Mouse (Mus musculus): ENCODE measurements around the gene Olfr65. TPM values are rescaled to one million over a fixed set of nuclear protein-coding genes. Genes with fewer than 3 reads are reported as not detected.

Olfr65 gene
- polyA plus RNA-seq, 1 experiment from 2014 or later, result not detected

DNA sequence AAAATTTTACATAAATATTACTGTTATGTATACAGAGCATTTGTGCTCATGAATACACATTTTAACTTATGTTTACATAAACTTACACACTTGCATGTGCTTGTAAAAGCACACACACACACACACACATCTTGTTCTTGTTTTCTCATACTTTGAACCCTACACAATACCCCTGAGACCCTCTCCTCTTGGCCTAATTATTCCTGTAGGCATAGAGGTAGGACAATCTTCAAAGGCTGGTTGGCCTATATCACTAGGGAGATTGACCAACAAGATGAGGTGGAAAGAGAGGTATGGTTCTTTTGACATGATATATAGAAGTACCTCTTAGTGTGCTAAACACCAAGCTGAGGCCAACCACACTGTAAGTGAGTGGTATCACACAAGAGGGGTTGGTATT, 40.9 kb downstream of the Olfr65 start, which contains the start of gene Olfr633:
TSS of gene Olfr633 (plus strand) at position 301 of the 400 bp plus-strand sequence.
- no peaks in the 10 kb centered on the region for H3K27me3 ChIP-seq (replicated peaks; ENCODE audit: control insufficient read depth, insufficient read depth, low read length)
- DNase-seq (ENCODE audit: low spot score) (no peak), ATAC-seq (replicated peaks; ENCODE audit: low FRiP score) (no peak)
- H3K9me3 ChIP-seq (ENCODE audit: control insufficient read depth, low read length), result no peaks in the 10 kb centered on the region
- H3K4me1 ChIP-seq (replicated peaks; ENCODE audit: control insufficient read depth, insufficient read depth, low read length), result no peaks in the 10 kb centered on the region
- H3K27ac ChIP-seq (ENCODE audit: low read depth, low read length), result no peak within 1 kb of the TSS
- no peak within 1 kb of the TSS for H3K4me2 ChIP-seq
- no peak within 1 kb of the TSS for H3K9ac ChIP-seq (ENCODE audit: low read depth, low read length)
- H3K36me3 ChIP-seq (ENCODE audit: control insufficient read depth, insufficient read depth, low read length), result no peaks in the 10 kb centered on the region
- H3K4me3 ChIP-seq (ENCODE audit: low read depth, low read length), result no peak within 1 kb of the TSS

Other genes with a start within 250 kb of the Olfr65 start
- not detected in 2 replicates for gene Olfr623, start 239.8 kb upstream of the Olfr65 start, polyA plus RNA-seq (2014; fragmentation: Nextera tagmentation; extraction: Ambion mirVana)
- gene Olfr624, start 232.3 kb upstream of the Olfr65 start, polyA plus RNA-seq (2014; fragmentation: Nextera tagmentation; extraction: Ambion mirVana), result 0.04 TPM in 1 of 2 replicates, not detected in the other
- gene Olfr625-ps1, start 220.8 kb upstream of the Olfr65 start, polyA plus RNA-seq (2014; fragmentation: Nextera tagmentation; extraction: Ambion mirVana), result not detected in 2 replicates
- not detected in 2 replicates for gene Olfr243, start 188.8 kb upstream of the Olfr65 start, polyA plus RNA-seq (2014; fragmentation: Nextera tagmentation; extraction: Ambion mirVana)
- not detected in 2 replicates for gene Olfr628, start 173.1 kb upstream of the Olfr65 start, polyA plus RNA-seq (2014; fragmentation: Nextera tagmentation; extraction: Ambion mirVana)
- gene Olfr629, start 158.5 kb upstream of the Olfr65 start, polyA plus RNA-seq (2014; fragmentation: Nextera tagmentation; extraction: Ambion mirVana), result not detected in 2 replicates
- not detected in 2 replicates for gene Olfr630, start 146.2 kb upstream of the Olfr65 start, polyA plus RNA-seq (2014; fragmentation: Nextera tagmentation; extraction: Ambion mirVana)
- not detected in 2 replicates for gene Olfr69, start 131.9 kb upstream of the Olfr65 start, polyA plus RNA-seq (2014; fragmentation: Nextera tagmentation; extraction: Ambion mirVana)
- not detected in 2 replicates for gene Olfr68, start 123.8 kb upstream of the Olfr65 start, polyA plus RNA-seq (2014; fragmentation: Nextera tagmentation; extraction: Ambion mirVana)
- not detected in 2 replicates for gene Olfr67, start 111.7 kb upstream of the Olfr65 start, polyA plus RNA-seq (2014; fragmentation: Nextera tagmentation; extraction: Ambion mirVana)
- 7,398 and 7,943 TPM in 2 replicates for gene Hbb-bt, start 89.5 kb upstream of the Olfr65 start, polyA plus RNA-seq (2014; fragmentation: Nextera tagmentation; extraction: Ambion mirVana)
- 9,439 and 11,024 TPM in 2 replicates for gene Hbb-bs, start 75.4 kb upstream of the Olfr65 start, polyA plus RNA-seq (2014; fragmentation: Nextera tagmentation; extraction: Ambion mirVana)
- not detected in 2 replicates for gene Hbb-bh2, start 63.0 kb upstream of the Olfr65 start, polyA plus RNA-seq (2014; fragmentation: Nextera tagmentation; extraction: Ambion mirVana)
- gene Hbb-bh1, start 60.3 kb upstream of the Olfr65 start, polyA plus RNA-seq (2014; fragmentation: Nextera tagmentation; extraction: Ambion mirVana), result 4,066 and 4,428 TPM in 2 replicates
- gene Hbb-y, start 50.3 kb upstream of the Olfr65 start, polyA plus RNA-seq (2014; fragmentation: Nextera tagmentation; extraction: Ambion mirVana), result 15,021 and 16,786 TPM in 2 replicates
- gene Olfr66, start 17.2 kb upstream of the Olfr65 start, polyA plus RNA-seq (2014; fragmentation: Nextera tagmentation; extraction: Ambion mirVana), result not detected in 2 replicates
- gene Olfr64, start 9.0 kb upstream of the Olfr65 start, polyA plus RNA-seq (2014; fragmentation: Nextera tagmentation; extraction: Ambion mirVana), result not detected in 2 replicates
- gene Olfr631, start 25.3 kb downstream of the Olfr65 start, polyA plus RNA-seq (2014; fragmentation: Nextera tagmentation; extraction: Ambion mirVana), result not detected in 2 replicates
- gene Olfr632, start 30.9 kb downstream of the Olfr65 start, polyA plus RNA-seq (2014; fragmentation: Nextera tagmentation; extraction: Ambion mirVana), result 0.12 TPM in 1 of 2 replicates, not detected in the other
- not detected in 2 replicates for gene Olfr633, start 41.0 kb downstream of the Olfr65 start, polyA plus RNA-seq (2014; fragmentation: Nextera tagmentation; extraction: Ambion mirVana)
- gene Olfr635, start 67.7 kb downstream of the Olfr65 start, polyA plus RNA-seq (2014; fragmentation: Nextera tagmentation; extraction: Ambion mirVana), result not detected in 2 replicates
- gene Olfr638, start 95.3 kb downstream of the Olfr65 start, polyA plus RNA-seq (2014; fragmentation: Nextera tagmentation; extraction: Ambion mirVana), result not detected in 2 replicates
- not detected in 2 replicates for gene Olfr639, start 113.8 kb downstream of the Olfr65 start, polyA plus RNA-seq (2014; fragmentation: Nextera tagmentation; extraction: Ambion mirVana)
- gene Olfr640, start 122.1 kb downstream of the Olfr65 start, polyA plus RNA-seq (2014; fragmentation: Nextera tagmentation; extraction: Ambion mirVana), result not detected in 2 replicates
- not detected in 2 replicates for gene Olfr641, start 132.0 kb downstream of the Olfr65 start, polyA plus RNA-seq (2014; fragmentation: Nextera tagmentation; extraction: Ambion mirVana)
- gene Olfr642, start 149.2 kb downstream of the Olfr65 start, polyA plus RNA-seq (2014; fragmentation: Nextera tagmentation; extraction: Ambion mirVana), result not detected in 2 replicates
- not detected in 2 replicates for gene 4930516K23Rik, start 158.0 kb downstream of the Olfr65 start, polyA plus RNA-seq (2014; fragmentation: Nextera tagmentation; extraction: Ambion mirVana)
- gene Olfr644, start 168.4 kb downstream of the Olfr65 start, polyA plus RNA-seq (2014; fragmentation: Nextera tagmentation; extraction: Ambion mirVana), result not detected in 2 replicates
- gene Olfr645, start 182.0 kb downstream of the Olfr65 start, polyA plus RNA-seq (2014; fragmentation: Nextera tagmentation; extraction: Ambion mirVana), result not detected in 2 replicates
- gene Olfr646, start 201.4 kb downstream of the Olfr65 start, polyA plus RNA-seq (2014; fragmentation: Nextera tagmentation; extraction: Ambion mirVana), result not detected in 2 replicates
- not detected in 2 replicates for gene Ubqln5, start 226.3 kb downstream of the Olfr65 start, polyA plus RNA-seq (2014; fragmentation: Nextera tagmentation; extraction: Ambion mirVana)
- gene Olfr643, start 233.9 kb downstream of the Olfr65 start, polyA plus RNA-seq (2014; fragmentation: Nextera tagmentation; extraction: Ambion mirVana), result not detected in 2 replicates
- not detected in 2 replicates for gene Ubqln3, start 239.8 kb downstream of the Olfr65 start, polyA plus RNA-seq (2014; fragmentation: Nextera tagmentation; extraction: Ambion mirVana)
- gene Ubqlnl, start 247.1 kb downstream of the Olfr65 start, polyA plus RNA-seq (2014; fragmentation: Nextera tagmentation; extraction: Ambion mirVana), result not detected in 2 replicates

Data from liver, embryonic 11.5 days (tissue).